In genomic region chr3:35481841-35482240, GRCm38 (mm10) we compare ENCODE assay signal across 12 mouse cellular contexts.
DNase-seq lines count a peak whose midpoint lies in the region; ATAC-seq and TF ChIP-seq lines count a peak whose summit lies in the region.
"Had no signal": no experiment of that assay in that cellular context is flagged by ENCODE, and none has a peak within 500 bp of the region (broad histone marks: within the 10 kb centered on the region; RNA-seq: fewer than 3 reads in every experiment).

No protein-coding gene starts in this region.

- peak overlapping the region; percentile 33; the same call in 1 of the 2 replicates for H3K9ac ChIP-seq in heart, embryonic 13.5 days
- no peak overlapping the region for H3K9ac ChIP-seq in MEL (ENCODE audit: control insufficient read depth, low read depth, low read length, poor library complexity, severe bottlenecking)
- H3K9ac ChIP-seq in forebrain, embryonic 13.5 days: peak overlapping the region; percentile 48; the same call in 1 of the 2 replicates
- no peak overlapping the region; the same call in 1 of the 2 replicates for H3K9ac ChIP-seq in midbrain, embryonic 12.5 days (replicated peaks)
- H3K9ac ChIP-seq: embryonic facial prominence, embryonic 12.5 days; limb, embryonic 13.5 days had no signal

- H3K36me3 ChIP-seq in heart, embryonic 13.5 days: no peaks in the 10 kb centered on the region
- no peaks in the 10 kb centered on the region for H3K36me3 ChIP-seq in MEL (ENCODE audit: control insufficient read depth in 1 of 2, insufficient read depth in 2 of 2, low read length in 2 of 2)
- no peaks in the 10 kb centered on the region for H3K36me3 ChIP-seq in forebrain, embryonic 13.5 days (ENCODE audit: poor library complexity, severe bottlenecking)
- H3K36me3 ChIP-seq in midbrain, embryonic 12.5 days: no peaks in the 10 kb centered on the region
- H3K36me3 ChIP-seq: embryonic facial prominence, embryonic 12.5 days; limb, embryonic 13.5 days had no signal

- no peak for TF ChIP-seq POLR2A in MEL (IDR thresholded peaks at IDR 0.05; ENCODE audit: control insufficient read depth in 1 of 2, insufficient read depth in 1 of 2, low read depth in 1 of 2, low read length in 2 of 2, poor library complexity in 1 of 2)

- no peak for DNase-seq in heart, postnatal 25 days (ENCODE audit: low spot score)
- DNase-seq in MEL (ENCODE audit: low read depth, low spot score) (peak; percentile 3), MN1 (ENCODE audit: low spot score) (no peak)
- DNase-seq in kidney, postnatal 14 days: no peak
- DNase-seq in gastrocnemius, postnatal 4 days (ENCODE audit: low spot score in 2 of 2): no peak

- ATAC-seq in heart, embryonic 13.5 days (ENCODE audit: extremely low read depth, insufficient number of reproducible peaks, low FRiP score, low TSS enrichment): no peak
- ATAC-seq in forebrain, embryonic 13.5 days: peak; percentile 67; the same call in 1 of the 2 replicates
- ATAC-seq in midbrain, embryonic 12.5 days (ENCODE audit: low FRiP score, low read depth): peak; percentile 44; the same call in 1 of the 2 replicates
- ATAC-seq: inflammation-experienced regulatory T-cells, adult 6 months had no signal

- peak overlapping the region; percentile 32 for H3K4me3 ChIP-seq in heart, embryonic 13.5 days
- no peak overlapping the region for H3K4me3 ChIP-seq in MEL (ENCODE audit: control insufficient read depth in 1 of 2, insufficient read depth in 1 of 2, low read depth in 2 of 2, low read length in 2 of 2)
- H3K4me3 ChIP-seq in forebrain, embryonic 13.5 days: peak overlapping the region; percentile 15; the same call in 1 of the 2 replicates
- 0 out of 2 replicates have a peak overlapping the region, but pooled peaks have one; percentile 13 for H3K4me3 ChIP-seq in midbrain, embryonic 12.5 days
- H3K4me3 ChIP-seq: embryonic facial prominence, embryonic 12.5 days; limb, embryonic 13.5 days; megakaryocyte, embryonic 14.5 days had no signal

- H3K27me3 ChIP-seq in heart, embryonic 13.5 days (replicated peaks): peaks cover 9% of the 10 kb centered on the region; the same call in 1 of the 2 replicates
- H3K27me3 ChIP-seq in MEL (ENCODE audit: control insufficient read depth in 1 of 2, insufficient read depth in 2 of 2, low read length in 2 of 2): no peaks in the 10 kb centered on the region
- H3K27me3 ChIP-seq in forebrain, embryonic 13.5 days: no peaks in the 10 kb centered on the region
- no peaks in the 10 kb centered on the region for H3K27me3 ChIP-seq in midbrain, embryonic 12.5 days
- H3K27me3 ChIP-seq: megakaryocyte, embryonic 14.5 days had no signal

- H3K27ac ChIP-seq in heart, embryonic 13.5 days (replicated peaks): no peak overlapping the region
- H3K27ac ChIP-seq in MEL (ENCODE audit: control insufficient read depth, low read depth, low read length): no peak overlapping the region
- H3K27ac ChIP-seq in forebrain, embryonic 13.5 days: no peak overlapping the region
- no peak overlapping the region for H3K27ac ChIP-seq in midbrain, embryonic 12.5 days (replicated peaks)
- H3K27ac ChIP-seq: embryonic facial prominence, embryonic 12.5 days; limb, embryonic 13.5 days had no signal

- H3K4me1 ChIP-seq in heart, embryonic 13.5 days: peaks cover 15% of the 10 kb centered on the region
- no peaks in the 10 kb centered on the region; a peak in 1 of 4 replicates for H3K4me1 ChIP-seq in MEL (ENCODE audit: control insufficient read depth in 1 of 2, insufficient read depth in 2 of 2, low read length in 2 of 2)
- H3K4me1 ChIP-seq in forebrain, embryonic 13.5 days: peaks cover 25% of the 10 kb centered on the region
- H3K4me1 ChIP-seq in midbrain, embryonic 12.5 days: peaks cover 21% of the 10 kb centered on the region
- H3K4me1 ChIP-seq: embryonic facial prominence, embryonic 12.5 days; limb, embryonic 13.5 days; megakaryocyte, embryonic 14.5 days had no signal

- no peaks in the 10 kb centered on the region for H3K9me3 ChIP-seq in heart, embryonic 13.5 days
- H3K9me3 ChIP-seq in MEL (replicated peaks; ENCODE audit: insufficient read depth, low read length): no peaks in the 10 kb centered on the region
- H3K9me3 ChIP-seq in forebrain, embryonic 13.5 days (replicated peaks): no peaks in the 10 kb centered on the region
- no peaks in the 10 kb centered on the region for H3K9me3 ChIP-seq in midbrain, embryonic 12.5 days
- H3K9me3 ChIP-seq: embryonic facial prominence, embryonic 12.5 days; limb, embryonic 13.5 days; megakaryocyte, embryonic 14.5 days had no signal

- TF ChIP-seq RAD21 in MEL (IDR thresholded peaks at IDR 0.05; ENCODE audit: low read depth, low read length): no peak

- intact Hi-C loops in heart, postnatal 25 days (cut with DNase I): loop anchor here (2.0 to 10.0 kb wide), 5 partner anchors 377 to 1657 kb away; no protein-coding TSS in a partner anchor

- H3K79me2 ChIP-seq in MEL (ENCODE audit: control insufficient read depth, insufficient read depth, low read length, poor library complexity): no peaks in the 10 kb centered on the region

- WGBS in heart, embryonic 13.5 days: 26% methylated on average over 11 of the region's 11 CpGs
- 17% methylated on average over 11 of the region's 11 CpGs for WGBS in forebrain, embryonic 13.5 days
- WGBS in midbrain, embryonic 12.5 days: 18% methylated on average over 11 of the region's 11 CpGs

- peak overlapping the region; percentile 65 for H3K4me2 ChIP-seq in heart, embryonic 13.5 days
- H3K4me2 ChIP-seq in forebrain, embryonic 13.5 days: peak overlapping the region; percentile 56
- peak overlapping the region; percentile 47 for H3K4me2 ChIP-seq in midbrain, embryonic 12.5 days (replicated peaks)
- H3K4me2 ChIP-seq: embryonic facial prominence, embryonic 12.5 days; limb, embryonic 13.5 days had no signal

- TF ChIP-seq EP300 in MEL (IDR thresholded peaks at IDR 0.05; ENCODE audit: low read depth in 1 of 2, low read length in 2 of 2): no peak

- no peak for TF ChIP-seq CTCF in MEL (IDR thresholded peaks at IDR 0.05 in 2 of 3, conservative IDR thresholded peaks at IDR 0.05 in 1 of 3; ENCODE audit: control insufficient read depth in 1 of 3, insufficient read depth in 1 of 3, low read depth in 2 of 3, low read length in 3 of 3, poor library complexity in 1 of 3, severe bottlenecking in 1 of 3)

TF ChIP-seq in MEL, 35 proteins besides CTCF, POLR2A, EP300 and RAD21:
- no peak for TF ChIP-seq HCFC1 (IDR thresholded peaks at IDR 0.05; ENCODE audit: low read depth, low read length)
- TF ChIP-seq MAX (IDR thresholded peaks at IDR 0.05; ENCODE audit: low read length): no peak
- no peak for TF ChIP-seq BHLHE40 (IDR thresholded peaks at IDR 0.05; ENCODE audit: borderline replicate concordance, low read depth, low read length)
- TF ChIP-seq POLR2AphosphoS2 (IDR thresholded peaks at IDR 0.05; ENCODE audit: low read length): no peak
- TF ChIP-seq SIN3A (IDR thresholded peaks at IDR 0.05; ENCODE audit: low read length): no peak
- TF ChIP-seq E2F4 (IDR thresholded peaks at IDR 0.05; ENCODE audit: borderline replicate concordance, low read depth, low read length): no peak
- TF ChIP-seq ELF1 (IDR thresholded peaks at IDR 0.05; ENCODE audit: low read depth, low read length): no peak
- no peak for TF ChIP-seq MAFK (IDR thresholded peaks at IDR 0.05; ENCODE audit: borderline replicate concordance, low read depth, low read length)
- TF ChIP-seq SMC3 (IDR thresholded peaks at IDR 0.05; ENCODE audit: low read depth, low read length): no peak
- TF ChIP-seq ETS1 (IDR thresholded peaks at IDR 0.05; ENCODE audit: low read depth, low read length): no peak
- TF ChIP-seq USF1 (IDR thresholded peaks at IDR 0.05; ENCODE audit: low read depth, low read length): no peak

Comparison
In these comparisons a context has a peak if more than half of its experiments do, and no peak if none do; other contexts are left out.
1. H3K4me3 ChIP-seq: peak in heart, embryonic 13.5 days (single experiment), forebrain, embryonic 13.5 days (single experiment) and midbrain, embryonic 12.5 days (single experiment); none in MEL (0 of 2).
2. H3K9ac ChIP-seq: peak in heart, embryonic 13.5 days (single experiment) and forebrain, embryonic 13.5 days (single experiment); none in MEL (single experiment) and midbrain, embryonic 12.5 days (single experiment).
3. Peak in every context shown above with its lines, with median percentiles within 50 percentile points of each other: H3K4me2 ChIP-seq.